Mouse (Mus musculus): Measurements from ENCODE around the gene Parp8. TPM values are rescaled to one million over a fixed set of nuclear protein-coding genes. Genes with fewer than 3 reads are reported as not detected.

Gene Parp8
- polyA plus RNA-seq, 1 experiment from 2014 or later, result 44.0 TPM

GRCm38 (mm10) chr13:117007566-117007965 lies 17.8 kb downstream of the Parp8 start:
- 0 out of 2 replicates have a peak, but pooled peaks cover 8% of the 10 kb centered on the region for H3K4me1 ChIP-seq (replicated peaks; ENCODE audit: control insufficient read depth, insufficient read depth, low read length)
- H3K4me3 ChIP-seq (replicated peaks; ENCODE audit: low read length), result no peak overlapping the region
- DNase-seq (ENCODE audit: low spot score) (no peak), ATAC-seq (ENCODE audit: low FRiP score) (no peak)
- no peaks in the 10 kb centered on the region; the same call in 1 of the 2 replicates for H3K9me3 ChIP-seq (ENCODE audit: control insufficient read depth, low read length)
- no peak overlapping the region for H3K27ac ChIP-seq
- no peak overlapping the region for H3K4me2 ChIP-seq (replicated peaks)
- WGBS, result 94% methylated on average over 2 of the region's 2 CpGs
- H3K36me3 ChIP-seq (replicated peaks; ENCODE audit: control insufficient read depth, insufficient read depth), result no peaks in the 10 kb centered on the region; the same call in 1 of the 2 replicates
- no peak overlapping the region for H3K9ac ChIP-seq
- no peaks in the 10 kb centered on the region for H3K27me3 ChIP-seq (ENCODE audit: control insufficient read depth, insufficient read depth, low read length)

- Histone ChIP-seq H3K27ac (0 out of 2 replicates have a peak overlapping the region, but pooled peaks have one; percentile 7), H3K4me2 (replicated peaks) (no peak overlapping the region), H3K36me3 (replicated peaks; ENCODE audit: control insufficient read depth, insufficient read depth) (no peaks in the 10 kb centered on the region), H3K9ac (no peak overlapping the region), H3K4me1 (replicated peaks; ENCODE audit: control insufficient read depth, insufficient read depth, low read length) (0 out of 2 replicates have a peak, but pooled peaks cover 8% of the 10 kb centered on the region), H3K27me3 (ENCODE audit: control insufficient read depth, insufficient read depth, low read length) (no peaks in the 10 kb centered on the region), H3K4me3 (replicated peaks; ENCODE audit: low read length) (no peak overlapping the region), H3K9me3 (ENCODE audit: control insufficient read depth, low read length) (no peaks in the 10 kb centered on the region)
- no peak for DNase-seq (ENCODE audit: low spot score)
- ATAC-seq (ENCODE audit: low FRiP score), result 0 out of 2 replicates have a peak, but pooled peaks have one; percentile 32
- 56% methylated on average over 4 of the region's 4 CpGs for WGBS
Measured at GRCm38 (mm10) chr13:117006638-117007037, 18.7 kb downstream of the Parp8 start.

GRCm38 (mm10) chr13:117000493-117000892 lies 24.8 kb downstream of the Parp8 start:
- no peak overlapping the region for H3K4me2 ChIP-seq (replicated peaks)
- no peaks in the 10 kb centered on the region for H3K9me3 ChIP-seq (ENCODE audit: control insufficient read depth, low read length)
- H3K4me1 ChIP-seq (replicated peaks; ENCODE audit: control insufficient read depth, insufficient read depth, low read length), result no peaks in the 10 kb centered on the region
- no peak for DNase-seq (ENCODE audit: low spot score)
- H3K27me3 ChIP-seq (ENCODE audit: control insufficient read depth, insufficient read depth, low read length), result no peaks in the 10 kb centered on the region
- ATAC-seq (ENCODE audit: low FRiP score), result no peak
- 94% methylated on average over 3 of the region's 3 CpGs for WGBS
- H3K27ac ChIP-seq, result no peak overlapping the region
- no peak overlapping the region for H3K9ac ChIP-seq
- H3K4me3 ChIP-seq (replicated peaks; ENCODE audit: low read length), result no peak overlapping the region
- no peaks in the 10 kb centered on the region for H3K36me3 ChIP-seq (replicated peaks; ENCODE audit: control insufficient read depth, insufficient read depth)

- Histone ChIP-seq H3K4me2 (replicated peaks) (no peak overlapping the region), H3K9me3 (ENCODE audit: control insufficient read depth, low read length) (no peaks in the 10 kb centered on the region), H3K27ac (no peak overlapping the region), H3K4me3 (replicated peaks; ENCODE audit: low read length) (no peak overlapping the region), H3K36me3 (replicated peaks; ENCODE audit: control insufficient read depth, insufficient read depth) (no peaks in the 10 kb centered on the region), H3K4me1 (replicated peaks; ENCODE audit: control insufficient read depth, insufficient read depth, low read length) (0 out of 2 replicates have a peak, but pooled peaks cover 13% of the 10 kb centered on the region), H3K9ac (no peak overlapping the region), H3K27me3 (ENCODE audit: control insufficient read depth, insufficient read depth, low read length) (no peaks in the 10 kb centered on the region)
- no peak for DNase-seq (ENCODE audit: low spot score)
- no peak for ATAC-seq (ENCODE audit: low FRiP score)
- WGBS, result 86% methylated on average over 7 of the region's 7 CpGs
Measured at GRCm38 (mm10) chr13:116991560-116991959, 33.8 kb downstream of the Parp8 start.

- ATAC-seq (ENCODE audit: low FRiP score) (no peak), DNase-seq (ENCODE audit: low spot score) (no peak)
- no peak overlapping the region for H3K4me3 ChIP-seq (replicated peaks; ENCODE audit: low read length)
- H3K9ac ChIP-seq, result no peak overlapping the region
- 0 out of 2 replicates have a peak, but pooled peaks cover 13% of the 10 kb centered on the region for H3K4me1 ChIP-seq (replicated peaks; ENCODE audit: control insufficient read depth, insufficient read depth, low read length)
- H3K27ac ChIP-seq, result no peak overlapping the region
- no peaks in the 10 kb centered on the region for H3K27me3 ChIP-seq (ENCODE audit: control insufficient read depth, insufficient read depth, low read length)
- no peaks in the 10 kb centered on the region for H3K36me3 ChIP-seq (replicated peaks; ENCODE audit: control insufficient read depth, insufficient read depth)
- no peak overlapping the region for H3K4me2 ChIP-seq (replicated peaks)
- H3K9me3 ChIP-seq (ENCODE audit: control insufficient read depth, low read length), result no peaks in the 10 kb centered on the region
- 91% methylated on average over 4 of the region's 4 CpGs for WGBS
Measured at GRCm38 (mm10) chr13:116990327-116990726, 35.0 kb downstream of the Parp8 start.

GRCm38 (mm10) chr13:116988706-116989105 lies 36.6 kb downstream of the Parp8 start:
- Histone ChIP-seq H3K4me2 (replicated peaks) (no peak overlapping the region), H3K27me3 (ENCODE audit: control insufficient read depth, insufficient read depth, low read length) (no peaks in the 10 kb centered on the region), H3K9ac (no peak overlapping the region), H3K27ac (no peak overlapping the region), H3K9me3 (ENCODE audit: control insufficient read depth, low read length) (no peaks in the 10 kb centered on the region), H3K36me3 (replicated peaks; ENCODE audit: control insufficient read depth, insufficient read depth) (no peaks in the 10 kb centered on the region), H3K4me3 (replicated peaks; ENCODE audit: low read length) (no peak overlapping the region), H3K4me1 (replicated peaks; ENCODE audit: control insufficient read depth, insufficient read depth, low read length) (0 out of 2 replicates have a peak, but pooled peaks cover 13% of the 10 kb centered on the region)
- ATAC-seq (ENCODE audit: low FRiP score) (no peak), DNase-seq (ENCODE audit: low spot score) (no peak)
- WGBS, result 79% methylated on average over 2 of the region's 2 CpGs

- no peak for ATAC-seq (ENCODE audit: low FRiP score)
- Histone ChIP-seq H3K4me1 (replicated peaks; ENCODE audit: control insufficient read depth, insufficient read depth, low read length) (0 out of 2 replicates have a peak, but pooled peaks cover 8% of the 10 kb centered on the region), H3K36me3 (replicated peaks; ENCODE audit: control insufficient read depth, insufficient read depth) (no peaks in the 10 kb centered on the region), H3K9me3 (ENCODE audit: control insufficient read depth, low read length) (no peaks in the 10 kb centered on the region), H3K27ac (no peak overlapping the region), H3K4me3 (replicated peaks; ENCODE audit: low read length) (no peak overlapping the region), H3K27me3 (ENCODE audit: control insufficient read depth, insufficient read depth, low read length) (no peaks in the 10 kb centered on the region), H3K9ac (no peak overlapping the region), H3K4me2 (replicated peaks) (no peak overlapping the region)
- 79% methylated on average over 7 of the region's 7 CpGs for WGBS
- DNase-seq (ENCODE audit: low spot score), result no peak
Measured at GRCm38 (mm10) chr13:116988208-116988607, 37.1 kb downstream of the Parp8 start.

- Histone ChIP-seq H3K4me2 (replicated peaks) (no peak overlapping the region), H3K9me3 (ENCODE audit: control insufficient read depth, low read length) (no peaks in the 10 kb centered on the region), H3K4me1 (replicated peaks; ENCODE audit: control insufficient read depth, insufficient read depth, low read length) (0 out of 2 replicates have a peak, but pooled peaks cover 7% of the 10 kb centered on the region), H3K27ac (no peak overlapping the region), H3K4me3 (replicated peaks; ENCODE audit: low read length) (no peak overlapping the region), H3K27me3 (ENCODE audit: control insufficient read depth, insufficient read depth, low read length) (no peaks in the 10 kb centered on the region), H3K36me3 (replicated peaks; ENCODE audit: control insufficient read depth, insufficient read depth) (no peaks in the 10 kb centered on the region), H3K9ac (no peak overlapping the region)
- WGBS, result 45% methylated on average over 3 of the region's 3 CpGs
- ATAC-seq (ENCODE audit: low FRiP score) (peak; percentile 25; the same call in 1 of the 2 replicates), DNase-seq (ENCODE audit: low spot score) (no peak)
Measured at GRCm38 (mm10) chr13:116987284-116987683, 38.1 kb downstream of the Parp8 start.

- no peak overlapping the region for H3K4me3 ChIP-seq (replicated peaks; ENCODE audit: low read length)
- DNase-seq (ENCODE audit: low spot score) (no peak), ATAC-seq (ENCODE audit: low FRiP score) (0 out of 2 replicates have a peak, but pooled peaks have one; percentile 6)
- no peak overlapping the region for H3K9ac ChIP-seq
- H3K27me3 ChIP-seq (ENCODE audit: control insufficient read depth, insufficient read depth, low read length), result no peaks in the 10 kb centered on the region
- H3K4me1 ChIP-seq (replicated peaks; ENCODE audit: control insufficient read depth, insufficient read depth, low read length), result 0 out of 2 replicates have a peak, but pooled peaks cover 7% of the 10 kb centered on the region
- H3K27ac ChIP-seq, result no peak overlapping the region
- no peaks in the 10 kb centered on the region for H3K9me3 ChIP-seq (ENCODE audit: control insufficient read depth, low read length)
- no peak overlapping the region for H3K4me2 ChIP-seq (replicated peaks)
- H3K36me3 ChIP-seq (replicated peaks; ENCODE audit: control insufficient read depth, insufficient read depth), result no peaks in the 10 kb centered on the region
- 82% methylated on average over 7 of the region's 7 CpGs for WGBS
Measured at GRCm38 (mm10) chr13:116986658-116987057, 38.7 kb downstream of the Parp8 start.
